Mouse (Mus musculus) small intestine, adult 2 months (tissue): ENCODE results near the gene Fbxo44. TPM values are rescaled to one million over a fixed set of nuclear protein-coding genes. Genes with fewer than 3 reads are reported as not detected.
A peak's percentile ranks its signal among the peaks of the same experiment; 100 is the strongest.

Experiments
- H3K27ac ChIP-seq: fragments of 200-500 bp; 2 replicates; pipeline ENCODE4 v1.5.1; 2012; ENCODE audit warnings: low read depth, low read length, control low read depth, inconsistent platforms; ENCODE audit not compliant: insufficient read depth
- H3K27me3 ChIP-seq: fragments of 200-500 bp; 2 replicates; pipeline ENCODE4 v1.6.1; 2012; ENCODE audit warnings: mild to moderate bottlenecking, moderate library complexity, low read length, inconsistent platforms; ENCODE audit not compliant: control insufficient read depth, insufficient read depth
- H3K36me3 ChIP-seq: fragments of 200-500 bp; 2 replicates; pipeline ENCODE4 v1.6.1; 2012; ENCODE audit warnings: mild to moderate bottlenecking, low read length, control low read depth, inconsistent platforms; ENCODE audit not compliant: control insufficient read depth, insufficient read depth
- H3K4me1 ChIP-seq: fragments of 200-500 bp; 2 replicates; pipeline ENCODE4 v1.6.1; 2012; ENCODE audit warnings: low read length, inconsistent platforms, mixed read lengths; ENCODE audit not compliant: control insufficient read depth, insufficient read depth, insufficient read length
- H3K4me3 ChIP-seq: fragments of 200-500 bp; 2 replicates; pipeline ENCODE4 v1.5.1; 2012; ENCODE audit warnings: low read depth, mild to moderate bottlenecking, control low read depth, inconsistent platforms, low read length, moderate library complexity
- CTCF ChIP-seq: fragments of 200-500 bp; IDR thresholded peaks from 2 replicates; pipeline ENCODE4 v1.5.1; 2012; ENCODE audit warnings: low read depth, mild to moderate bottlenecking, control low read depth, inconsistent platforms, low read length, moderate library complexity, mixed read lengths; ENCODE audit not compliant: insufficient replicate concordance, insufficient read length; ENCODE audit errors: extremely low read depth
- POLR2A ChIP-seq: fragments of 200-500 bp; IDR thresholded peaks from 2 replicates; pipeline ENCODE4 v1.6.1; 2012; ENCODE audit warnings: low read depth, mild to moderate bottlenecking, control low read depth, inconsistent platforms, low read length, moderate library complexity
- WGBS: fragments of 180-500 bp; shearing (Covaris S2); methylation state at CpG from one replicate; pipeline ENCODE4 v1.1.7; 2018; 5-methylcytosine and 5-hydroxymethylcytosine counted together
- polyA plus RNA-seq: library from polyadenylated mRNA; depleted of rRNA; stranded (reverse); fragments of >200 nt; gene quantifications from 2 replicates; pipeline ENCODE4 v1.2.3, GENCODE M21; 2012

The Fbxo44 gene
- polyA plus RNA-seq, 1 experiment: 17.7 TPM

GRCm38 (mm10) chr4:148117392-148117791, 42.9 kb downstream of the Fbxo44 start:
- TF ChIP-seq POLR2A (no peak), CTCF (no peak)
- WGBS: 76% methylated on average over 4 of the region's 4 CpGs
- H3K27me3 ChIP-seq: no peaks in the 10 kb centered on the region
- no peak overlapping the region for H3K4me3 ChIP-seq
- peaks cover 2% of the 10 kb centered on the region; the same call in 1 of the 2 replicates for H3K4me1 ChIP-seq
- no peak overlapping the region for H3K27ac ChIP-seq
- no peaks in the 10 kb centered on the region for H3K36me3 ChIP-seq

DNA sequence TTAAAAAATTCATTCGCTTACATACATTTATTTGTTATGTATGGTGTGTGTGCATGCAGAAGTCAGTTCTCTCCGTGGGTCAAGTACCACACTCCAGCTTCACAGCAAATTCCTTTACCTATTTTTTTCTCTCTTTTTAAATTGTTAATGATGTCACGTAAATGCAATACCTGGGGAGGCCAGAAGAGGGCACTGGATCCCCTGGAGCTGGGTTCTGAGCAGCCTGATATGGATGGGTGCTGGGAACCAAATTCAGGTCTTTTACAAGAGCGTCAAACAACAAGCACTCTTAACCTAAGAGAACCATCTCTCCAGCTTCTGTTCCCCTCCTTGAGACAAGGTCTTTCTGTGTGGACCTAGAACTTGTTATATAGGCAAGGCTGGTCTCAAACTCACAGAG, 43.6 kb downstream of the Fbxo44 start:
- WGBS: 81% methylated on average over 4 of the region's 4 CpGs
- no peaks in the 10 kb centered on the region for H3K36me3 ChIP-seq

DNA sequence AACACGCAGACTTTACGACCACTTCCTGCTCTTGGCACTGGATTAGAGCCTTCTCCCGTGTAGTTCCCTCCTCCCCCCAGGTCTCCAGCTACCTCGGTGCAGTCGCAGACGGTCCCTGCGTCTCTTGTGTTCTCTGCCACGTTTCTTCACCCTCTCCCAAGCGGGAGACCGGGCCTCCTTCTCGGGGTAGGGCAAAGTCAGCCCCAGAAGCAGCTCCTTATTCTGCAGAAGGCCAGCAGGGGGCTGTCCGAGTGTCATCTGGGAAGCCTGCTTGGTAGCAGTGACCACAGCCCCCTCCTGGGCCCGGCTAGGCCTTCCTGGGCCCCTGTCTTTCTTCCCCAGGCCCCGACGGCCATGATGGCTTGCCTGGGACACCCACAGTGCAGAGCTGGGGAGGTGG, 44.8 kb downstream of the Fbxo44 start:
- Histone ChIP-seq H3K4me3 (no peak overlapping the region), H3K36me3 (no peaks in the 10 kb centered on the region), H3K27me3 (no peaks in the 10 kb centered on the region), H3K27ac (no peak overlapping the region), H3K4me1 (peaks cover 2% of the 10 kb centered on the region; the same call in 1 of the 2 replicates)
- 4% methylated on average over 15 of the region's 15 CpGs for WGBS
- peak; percentile 30; the same call in 1 of the 2 replicates for TF ChIP-seq CTCF
- TF ChIP-seq POLR2A: no peak

More for the DNA sequence above, 43.6 kb downstream of the Fbxo44 start:
- Histone ChIP-seq H3K4me3 (no peak overlapping the region), H3K4me1 (peaks cover 2% of the 10 kb centered on the region; the same call in 1 of the 2 replicates), H3K27me3 (no peaks in the 10 kb centered on the region), H3K27ac (no peak overlapping the region)
- TF ChIP-seq POLR2A (no peak), CTCF (peak; percentile 36; the same call in 1 of the 2 replicates)

DNA sequence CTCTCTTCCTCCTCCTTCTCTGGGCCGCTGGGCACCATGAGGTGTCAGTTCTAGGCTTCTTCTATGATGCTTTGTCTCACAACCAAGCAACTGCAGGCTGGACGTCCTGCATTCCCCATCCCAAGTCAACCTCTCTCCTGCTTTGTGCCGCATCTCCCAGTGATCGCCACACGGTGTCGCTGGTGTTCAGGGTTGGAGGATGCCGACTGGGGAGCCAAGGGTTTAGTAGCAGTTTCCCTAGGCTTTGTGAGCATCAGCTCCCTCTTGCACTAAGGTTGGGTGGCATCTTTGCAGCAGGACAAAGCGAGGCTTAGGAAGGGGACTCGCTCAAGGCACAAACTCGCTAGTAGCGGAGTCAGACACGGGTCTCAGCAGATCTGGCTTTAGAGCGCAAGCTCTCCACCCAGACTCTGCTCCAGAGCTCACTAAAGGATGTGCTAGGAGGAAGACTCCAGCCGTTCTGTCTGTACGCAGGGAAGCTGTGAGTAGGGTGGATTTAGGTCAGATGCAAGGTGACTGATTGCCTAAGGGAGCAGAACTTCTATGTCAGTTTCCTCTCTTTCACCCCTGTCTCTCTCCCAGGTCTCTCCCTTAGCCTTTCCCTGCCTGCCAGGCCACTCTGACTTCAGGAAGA, 45.4 kb downstream of the Fbxo44 start:
- H3K4me3 ChIP-seq: no peak overlapping the region
- H3K36me3 ChIP-seq: no peaks in the 10 kb centered on the region
- WGBS: 6% methylated on average over 15 of the region's 15 CpGs
- peak; percentile 99 for TF ChIP-seq CTCF
- no peak for TF ChIP-seq POLR2A
- no peaks in the 10 kb centered on the region for H3K27me3 ChIP-seq
- no peak overlapping the region for H3K27ac ChIP-seq
- H3K4me1 ChIP-seq: peaks cover 2% of the 10 kb centered on the region; the same call in 1 of the 2 replicates

DNA sequence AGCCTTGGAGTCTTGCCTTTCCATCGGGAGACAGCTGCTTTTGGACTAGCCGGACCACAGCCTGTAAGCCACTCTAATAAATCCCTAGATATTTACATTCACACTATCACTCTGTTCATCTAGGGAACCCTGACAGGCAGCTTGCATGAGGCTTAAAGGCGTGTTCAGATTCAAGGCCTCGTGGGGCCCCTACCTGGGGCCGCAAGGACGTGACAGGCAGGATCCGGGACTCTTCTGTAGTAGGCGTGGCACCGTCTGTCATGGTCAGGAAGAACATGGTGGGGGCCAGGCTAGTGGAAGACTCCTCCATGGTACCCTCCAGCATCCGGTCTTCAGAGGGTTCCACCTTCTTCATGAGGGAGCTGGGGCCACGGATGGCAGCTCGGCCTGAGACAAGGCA, 47.8 kb downstream of the Fbxo44 start:
- H3K4me1 ChIP-seq: peaks cover 2% of the 10 kb centered on the region; the same call in 1 of the 2 replicates
- 37% methylated on average over 12 of the region's 12 CpGs for WGBS
- H3K27ac ChIP-seq: no peak overlapping the region
- TF ChIP-seq POLR2A (no peak), CTCF (no peak)
- no peak overlapping the region for H3K4me3 ChIP-seq
- H3K36me3 ChIP-seq: no peaks in the 10 kb centered on the region
- H3K27me3 ChIP-seq: no peaks in the 10 kb centered on the region

DNA sequence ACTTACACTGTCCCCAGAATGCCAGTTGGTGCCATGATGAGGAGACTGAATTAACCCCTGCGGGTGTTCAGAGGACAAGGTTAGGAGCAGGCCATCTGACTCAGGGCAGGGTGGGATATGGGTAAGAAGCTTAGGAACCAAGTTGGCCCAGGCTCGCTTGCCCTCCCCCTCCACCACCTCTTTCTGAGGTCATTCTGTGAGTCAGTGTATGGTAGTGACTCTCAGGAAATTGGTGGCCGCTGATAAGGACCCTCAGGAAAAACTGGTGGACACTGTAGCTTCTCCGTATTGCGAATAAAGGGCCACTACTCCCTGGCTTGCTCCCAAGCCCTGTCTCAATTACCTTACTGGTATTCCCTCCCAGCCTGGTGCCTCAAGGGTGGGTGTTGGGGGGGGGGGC, 51.1 kb downstream of the Fbxo44 start:
- TF ChIP-seq POLR2A (no peak), CTCF (no peak)
- 74% methylated on average over 5 of the region's 5 CpGs for WGBS
- H3K4me3 ChIP-seq: no peak overlapping the region
- no peaks in the 10 kb centered on the region for H3K27me3 ChIP-seq
- no peak overlapping the region for H3K27ac ChIP-seq
- no peaks in the 10 kb centered on the region for H3K36me3 ChIP-seq
- H3K4me1 ChIP-seq: no peaks in the 10 kb centered on the region; the same call in 1 of the 2 replicates

- no peaks in the 10 kb centered on the region for H3K36me3 ChIP-seq
- H3K27me3 ChIP-seq: no peaks in the 10 kb centered on the region
- no peak overlapping the region for H3K4me3 ChIP-seq
- no peak overlapping the region for H3K27ac ChIP-seq
- H3K4me1 ChIP-seq: no peaks in the 10 kb centered on the region; the same call in 1 of the 2 replicates
- TF ChIP-seq POLR2A (no peak), CTCF (no peak)
- WGBS: 49% methylated on average over 7 of the region's 7 CpGs
Observed at GRCm38 (mm10) chr4:148108565-148109100, 51.6 kb downstream of the Fbxo44 start.
